Mouse (Mus musculus): ENCODE data around the gene Samm50. TPM values are rescaled to one million over a fixed set of nuclear protein-coding genes. Genes with fewer than 3 reads are reported as not detected.

The Samm50 gene
- polyA plus RNA-seq, 1 experiment from 2014 or later, result 147 TPM

DNA sequence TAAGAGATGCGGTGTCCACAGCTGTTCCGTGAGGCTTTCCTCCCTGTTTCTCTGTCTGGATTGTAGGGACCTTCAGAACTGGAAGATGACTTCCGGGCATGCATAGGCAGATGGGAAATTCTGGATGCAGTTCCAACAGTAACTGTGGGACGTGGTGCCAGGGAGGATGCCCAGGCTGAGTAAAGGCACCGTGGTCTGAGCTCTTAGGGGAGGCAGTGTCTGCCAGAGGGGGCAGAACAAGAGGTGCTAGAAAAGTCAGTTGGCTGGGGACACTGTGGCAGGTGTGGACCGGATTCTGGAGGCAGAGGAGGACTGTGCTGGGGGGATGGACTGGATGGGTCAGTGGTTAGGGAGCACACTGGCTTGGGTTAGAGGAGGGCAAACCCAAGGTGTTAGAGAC is 70.6 kb downstream of the Samm50 start:
- DNase-seq (ENCODE audit: low spot score) (no peak), ATAC-seq (replicated peaks; ENCODE audit: low FRiP score, low read depth) (no peak)
- WGBS, result 87% methylated on average over 6 of the region's 6 CpGs
- no peak overlapping the region for H3K9ac ChIP-seq (ENCODE audit: low read depth, low read length)
- no peaks in the 10 kb centered on the region for H3K27me3 ChIP-seq (ENCODE audit: insufficient read depth, low read length)
- no peak for TF ChIP-seq CTCF (IDR thresholded peaks at IDR 0.05; ENCODE audit: low read depth)
- no peaks in the 10 kb centered on the region for H3K36me3 ChIP-seq (ENCODE audit: insufficient read depth, low read length)
- H3K4me3 ChIP-seq (replicated peaks; ENCODE audit: low read depth, low read length), result no peak overlapping the region
- H3K27ac ChIP-seq, result no peak overlapping the region
- H3K9me3 ChIP-seq (replicated peaks; ENCODE audit: low read length), result no peaks in the 10 kb centered on the region
- 0 out of 2 replicates have a peak, but pooled peaks cover 5% of the 10 kb centered on the region for H3K4me1 ChIP-seq (replicated peaks; ENCODE audit: insufficient read depth, low read length)
- H3K4me2 ChIP-seq (ENCODE audit: low read length), result no peak overlapping the region

DNA sequence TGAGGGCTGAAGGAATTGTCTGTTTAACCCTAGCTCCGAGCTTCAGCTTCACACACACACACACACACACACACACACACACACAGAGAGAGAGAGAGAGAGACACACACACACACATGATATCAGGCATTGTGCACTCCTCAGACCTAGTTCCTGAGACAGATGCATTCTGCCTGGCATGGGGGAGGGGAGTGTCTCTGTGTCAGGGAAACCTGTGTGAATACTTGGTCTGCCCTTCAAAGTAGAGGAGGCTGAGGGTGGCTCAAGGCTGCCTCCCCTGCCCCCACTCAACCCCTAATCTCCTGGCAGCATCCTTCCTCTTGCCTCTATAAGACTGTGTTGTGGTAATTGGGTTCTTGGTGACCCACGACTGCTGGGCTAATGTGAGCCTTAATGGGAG is 71.5 kb downstream of the Samm50 start:
- no peak for ATAC-seq (replicated peaks; ENCODE audit: low FRiP score, low read depth)
- Histone ChIP-seq H3K4me3 (replicated peaks; ENCODE audit: low read depth, low read length) (no peak overlapping the region), H3K27me3 (ENCODE audit: insufficient read depth, low read length) (no peaks in the 10 kb centered on the region), H3K27ac (no peak overlapping the region), H3K9ac (ENCODE audit: low read depth, low read length) (no peak overlapping the region), H3K9me3 (replicated peaks; ENCODE audit: low read length) (no peaks in the 10 kb centered on the region), H3K4me1 (replicated peaks; ENCODE audit: insufficient read depth, low read length) (0 out of 2 replicates have a peak, but pooled peaks cover 5% of the 10 kb centered on the region), H3K4me2 (ENCODE audit: low read length) (no peak overlapping the region), H3K36me3 (ENCODE audit: insufficient read depth, low read length) (no peaks in the 10 kb centered on the region)
- WGBS, result 52% methylated on average over 2 of the region's 2 CpGs
- DNase-seq (ENCODE audit: low spot score), result no peak
- TF ChIP-seq CTCF (IDR thresholded peaks at IDR 0.05; ENCODE audit: low read depth), result no peak

DNA sequence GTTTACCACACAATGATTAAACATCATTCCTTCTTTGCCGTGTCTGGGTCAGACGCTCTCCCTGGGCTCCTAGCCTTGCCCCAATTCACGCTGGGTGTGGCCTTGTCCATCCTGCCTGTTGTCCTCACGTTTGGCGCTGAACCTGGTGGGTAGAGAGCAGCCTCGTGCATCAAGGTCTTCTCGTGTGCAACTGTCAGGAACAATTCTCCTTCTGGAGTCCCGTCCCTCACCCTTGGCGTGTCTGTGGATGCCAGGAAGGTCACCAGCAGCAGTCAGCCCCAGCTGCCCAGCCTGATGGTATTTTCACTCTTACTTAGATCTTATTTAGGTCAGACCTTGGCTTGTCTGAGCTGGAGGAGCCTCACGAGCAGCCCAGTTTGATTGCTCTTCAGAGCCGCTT is 73.1 kb downstream of the Samm50 start:
- ATAC-seq (replicated peaks; ENCODE audit: low FRiP score, low read depth), result no peak
- Histone ChIP-seq H3K27me3 (ENCODE audit: insufficient read depth, low read length) (no peaks in the 10 kb centered on the region), H3K9me3 (replicated peaks; ENCODE audit: low read length) (no peaks in the 10 kb centered on the region), H3K36me3 (ENCODE audit: insufficient read depth, low read length) (no peaks in the 10 kb centered on the region), H3K4me2 (ENCODE audit: low read length) (no peak overlapping the region), H3K27ac (no peak overlapping the region), H3K4me1 (replicated peaks; ENCODE audit: insufficient read depth, low read length) (0 out of 2 replicates have a peak, but pooled peaks cover 5% of the 10 kb centered on the region), H3K9ac (ENCODE audit: low read depth, low read length) (no peak overlapping the region), H3K4me3 (replicated peaks; ENCODE audit: low read depth, low read length) (no peak overlapping the region)
- no peak for DNase-seq (ENCODE audit: low spot score)
- TF ChIP-seq CTCF (IDR thresholded peaks at IDR 0.05; ENCODE audit: low read depth), result no peak
- WGBS, result 71% methylated on average over 11 of the region's 11 CpGs

DNA sequence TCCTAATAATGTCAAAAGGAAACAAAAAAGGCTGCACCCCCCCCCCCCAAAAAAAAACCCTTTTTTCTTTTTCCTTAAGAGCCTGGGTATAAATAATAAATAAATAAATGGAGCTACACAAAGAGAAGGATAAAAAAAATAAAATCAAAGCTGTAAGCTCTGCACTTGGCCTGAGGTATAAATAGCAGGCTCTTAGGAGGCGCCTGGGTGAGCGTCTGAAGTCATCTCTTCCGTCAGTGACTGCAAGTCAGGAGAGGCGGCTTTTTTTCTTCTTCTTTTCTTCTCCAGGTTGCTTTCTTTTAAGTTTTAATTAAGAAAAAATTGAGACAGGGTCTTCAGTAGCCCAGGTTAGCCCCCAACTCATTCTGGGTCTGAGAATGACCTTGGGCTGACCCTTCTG is 74.2 kb downstream of the Samm50 start:
- TF ChIP-seq CTCF (IDR thresholded peaks at IDR 0.05; ENCODE audit: low read depth), result no peak
- no peaks in the 10 kb centered on the region for H3K27me3 ChIP-seq (ENCODE audit: insufficient read depth, low read length)
- no peaks in the 10 kb centered on the region for H3K9me3 ChIP-seq (replicated peaks; ENCODE audit: low read length)
- DNase-seq (ENCODE audit: low spot score) (no peak), ATAC-seq (replicated peaks; ENCODE audit: low FRiP score, low read depth) (no peak)
- H3K4me3 ChIP-seq (replicated peaks; ENCODE audit: low read depth, low read length), result no peak overlapping the region
- H3K36me3 ChIP-seq (ENCODE audit: insufficient read depth, low read length), result no peaks in the 10 kb centered on the region
- no peaks in the 10 kb centered on the region for H3K4me1 ChIP-seq (replicated peaks; ENCODE audit: insufficient read depth, low read length)
- H3K9ac ChIP-seq (ENCODE audit: low read depth, low read length), result no peak overlapping the region
- no peak overlapping the region for H3K27ac ChIP-seq
- H3K4me2 ChIP-seq (ENCODE audit: low read length), result no peak overlapping the region
- 79% methylated on average over 4 of the region's 4 CpGs for WGBS

Small RNAs within 50 kb of the gene (microRNA-seq; reads per million reads assigned to microRNA genes)
- gene Mir6392, result not detected

Other genes with a start within 250 kb of the Samm50 start
- gene Efcab6, start 126.9 kb upstream of the Samm50 start, polyA plus RNA-seq (2015; fragmentation: Nextera tagmentation; extraction: Ambion mirVana), result 0.57 and 0.63 TPM in 2 replicates
- 0.34 and 0.52 TPM in 2 replicates for gene Sult4a1, start 86.5 kb upstream of the Samm50 start, polyA plus RNA-seq (2015; fragmentation: Nextera tagmentation; extraction: Ambion mirVana)
- not detected in 2 replicates for gene Pnpla5, start 69.1 kb upstream of the Samm50 start, polyA plus RNA-seq (2015; fragmentation: Nextera tagmentation; extraction: Ambion mirVana)
- 0.57 and 0.60 TPM in 2 replicates for gene Pnpla3, start 24.4 kb upstream of the Samm50 start, polyA plus RNA-seq (2015; fragmentation: Nextera tagmentation; extraction: Ambion mirVana)
- gene Parvb, start 39.8 kb downstream of the Samm50 start, polyA plus RNA-seq (2015; fragmentation: Nextera tagmentation; extraction: Ambion mirVana), result 2.8 and 3.3 TPM in 2 replicates
- 1.4 TPM in 2 replicates for gene Parvg, start 131.8 kb downstream of the Samm50 start, polyA plus RNA-seq (2015; fragmentation: Nextera tagmentation; extraction: Ambion mirVana)